Mouse (Mus musculus) brain, adult 10 weeks (tissue): ENCODE measurements around the gene Adi1. TPM values are rescaled to one million over a fixed set of nuclear protein-coding genes. Genes with fewer than 3 reads are reported as not detected.

Experiments
- polyA plus RNA-seq: library from polyadenylated mRNA; stranded (reverse); fragments of 350-450 nt; fragmentation: Illumina TruSeq; extraction: RNeasy Lipid Tissue Mini Kit (QIAGEN cat#74804); gene quantifications from one replicate; pipeline ENCODE4 v1.2.3, GENCODE M21; 2015; ENCODE audit warnings: low read depth, low replicate concordance

The Adi1 gene
- 58.9 TPM for polyA plus RNA-seq

DNA sequence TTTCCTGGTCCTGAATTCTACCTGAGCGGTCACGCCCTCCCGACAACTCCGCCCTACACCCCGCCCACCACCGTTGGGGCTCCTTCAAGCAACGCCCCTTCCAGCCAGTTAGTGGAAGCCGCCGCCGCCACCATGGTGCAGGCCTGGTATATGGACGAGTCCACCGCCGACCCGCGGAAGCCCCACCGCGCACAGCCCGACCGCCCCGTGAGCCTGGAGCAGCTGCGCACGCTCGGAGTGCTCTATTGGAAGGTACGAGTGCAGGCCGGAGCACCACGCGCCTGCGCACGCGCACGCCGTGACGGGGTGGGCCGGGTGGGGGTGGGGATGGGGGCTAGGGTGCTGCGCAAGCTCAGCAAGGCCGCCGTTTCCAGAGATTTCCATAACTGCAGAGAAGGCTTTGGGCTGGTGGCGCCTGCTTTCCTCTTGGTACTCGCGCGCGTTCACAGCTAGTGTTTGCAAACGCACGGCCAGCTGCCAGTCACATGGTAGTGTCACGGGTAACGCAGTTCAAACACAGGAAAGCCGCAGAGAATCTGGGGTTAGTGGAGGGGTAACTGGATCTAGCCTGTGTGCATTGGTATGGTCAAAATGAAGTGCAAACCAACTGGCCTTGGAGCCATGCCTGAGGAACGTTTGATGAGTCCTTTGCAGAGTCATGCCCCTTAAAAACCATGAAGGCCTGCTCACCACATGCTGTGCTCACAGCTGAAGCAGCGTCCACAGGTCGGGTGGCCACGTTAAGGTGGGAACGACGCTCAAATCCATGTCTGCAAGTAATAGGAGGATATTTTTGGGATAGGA is at the start of gene Adi1:
Gene Adi1, plus strand, starts transcription at position 111 of the 804 bp plus-strand sequence.

DNA sequence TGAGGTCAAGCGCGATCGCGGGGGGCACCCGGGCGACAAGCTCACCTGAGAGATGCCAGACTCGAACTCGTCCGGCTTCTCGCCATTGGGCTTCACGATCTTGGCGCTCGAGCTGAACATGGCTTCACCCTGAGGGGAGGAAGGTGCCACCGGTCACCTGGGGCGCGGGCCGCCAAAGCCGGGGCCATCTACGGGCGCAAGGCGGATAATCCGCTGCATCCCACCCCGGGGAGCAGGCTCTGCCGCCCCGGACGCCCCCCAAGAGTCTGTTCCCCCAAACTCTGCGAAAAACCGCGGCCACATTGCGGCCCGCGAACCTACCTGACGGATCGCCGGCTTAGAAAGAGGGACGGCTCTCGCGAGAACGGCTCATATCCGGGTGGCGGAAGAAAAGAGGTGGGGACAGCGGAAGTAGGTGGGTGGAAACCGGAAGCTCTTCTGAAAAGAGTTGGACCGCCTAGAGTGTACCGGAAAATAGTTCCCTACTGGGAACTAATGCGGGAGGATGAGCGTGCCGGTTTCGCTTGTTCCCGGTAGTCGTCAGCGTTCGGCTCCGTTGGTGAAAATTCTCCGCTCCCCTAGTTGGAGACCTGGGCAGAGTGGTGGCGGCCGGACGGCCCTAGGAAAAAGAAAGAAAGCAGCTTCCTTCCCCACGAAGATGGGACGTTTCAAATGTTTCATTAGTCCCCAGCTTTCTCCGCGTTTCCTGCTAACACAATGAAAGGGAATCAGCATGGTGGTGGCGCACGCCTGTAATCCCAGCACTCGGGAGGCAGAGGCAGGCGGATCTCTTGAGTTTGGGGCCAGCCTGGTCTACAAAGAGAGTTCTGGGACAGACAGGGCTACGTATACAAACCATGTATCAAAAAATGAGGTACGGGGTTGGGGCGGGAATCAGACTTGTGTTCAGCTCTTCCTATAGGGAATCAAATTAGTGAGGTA is 39.2 kb upstream of the Adi1 start, which contains the start of gene Rps7:
Gene Rps7, minus strand, starts transcription at position 419 of the 942 bp plus-strand sequence.

GRCm38 (mm10) chr12:28649141-28650110 is 25.6 kb upstream of the Adi1 start, which contains the start of gene Rnaseh1:
Rnaseh1 (plus strand) TSS chr12:28649602.

Other genes with a start within 250 kb of the Adi1 start
- not detected for gene Dcdc2c, start 122.8 kb upstream of the Adi1 start, polyA plus RNA-seq
- 0.33 TPM for gene Allc, start 92.7 kb upstream of the Adi1 start, polyA plus RNA-seq
- gene Colec11, start 51.9 kb upstream of the Adi1 start, polyA plus RNA-seq = 0.97 TPM
- 802 TPM for gene Rps7, start 39.3 kb upstream of the Adi1 start, polyA plus RNA-seq
- gene Rnaseh1, start 25.6 kb upstream of the Adi1 start, polyA plus RNA-seq = 12.5 TPM
- gene Trappc12, start 75.2 kb downstream of the Adi1 start, polyA plus RNA-seq = 49.4 TPM
- 59.2 TPM for gene Eipr1, start 76.6 kb downstream of the Adi1 start, polyA plus RNA-seq